Mouse (Mus musculus): ENCODE data around the gene Ccdc185. TPM values are rescaled to one million over a fixed set of nuclear protein-coding genes. Genes with fewer than 3 reads are reported as not detected.

Ccdc185 gene
- polyA plus RNA-seq, 1 experiment from 2014 or later = not detected

GRCm38 (mm10) chr1:182758783-182759182 lies 9.8 kb upstream of the Ccdc185 start:
- Histone ChIP-seq H3K4me1 (ENCODE audit: control insufficient read depth, low read depth, low read length) (no peaks in the 10 kb centered on the region), H3K36me3 (ENCODE audit: control insufficient read depth, insufficient read depth) (no peaks in the 10 kb centered on the region), H3K27ac (ENCODE audit: low read length) (no peak overlapping the region), H3K4me2 (ENCODE audit: low read depth, low read length) (no peak overlapping the region), H3K4me3 (ENCODE audit: low read depth, low read length) (no peak overlapping the region), H3K27me3 (ENCODE audit: control insufficient read depth, insufficient read depth, low read depth, low read length) (peaks cover 13% of the 10 kb centered on the region), H3K9ac (ENCODE audit: low read depth, low read length) (no peak overlapping the region), H3K9me3 (replicated peaks; ENCODE audit: control insufficient read depth, low read length) (no peaks in the 10 kb centered on the region)
- no peak for ATAC-seq (ENCODE audit: low read depth)
- WGBS (ENCODE audit: insufficient replicate concordance) = 72% methylated on average over 1 of the region's 1 CpGs

DNA sequence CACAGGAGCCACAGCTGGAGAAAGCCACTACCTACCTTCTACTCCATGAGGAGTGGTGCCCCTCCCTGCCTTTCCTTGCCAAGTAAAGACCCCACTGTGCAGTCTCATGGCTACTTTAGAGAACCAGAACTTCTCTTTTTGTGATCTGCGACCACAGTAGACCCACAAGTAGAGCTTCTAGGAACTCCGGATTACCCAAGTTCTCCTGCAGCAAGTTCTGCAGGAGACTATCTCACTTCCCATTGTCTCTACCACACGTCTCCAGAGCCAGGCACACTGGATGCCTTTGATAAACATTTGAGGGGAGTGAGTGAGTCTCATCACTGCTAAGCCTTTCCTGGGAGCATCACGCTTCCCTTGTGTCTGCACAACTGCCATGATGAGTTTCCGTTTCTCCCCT lies 5.9 kb upstream of the Ccdc185 start:
- H3K4me3 ChIP-seq (ENCODE audit: low read depth, low read length) = no peak overlapping the region
- 40% methylated on average over 5 of the region's 5 CpGs for WGBS (ENCODE audit: insufficient replicate concordance)
- no peak overlapping the region for H3K27ac ChIP-seq (ENCODE audit: low read length)
- no peaks in the 10 kb centered on the region for H3K36me3 ChIP-seq (ENCODE audit: control insufficient read depth, insufficient read depth)
- H3K9me3 ChIP-seq (replicated peaks; ENCODE audit: control insufficient read depth, low read length) = no peaks in the 10 kb centered on the region
- no peak overlapping the region for H3K4me2 ChIP-seq (ENCODE audit: low read depth, low read length)
- H3K4me1 ChIP-seq (ENCODE audit: control insufficient read depth, low read depth, low read length) = no peaks in the 10 kb centered on the region
- ATAC-seq (ENCODE audit: low read depth) = no peak
- no peak overlapping the region for H3K9ac ChIP-seq (ENCODE audit: low read depth, low read length)
- H3K27me3 ChIP-seq (ENCODE audit: control insufficient read depth, insufficient read depth, low read depth, low read length) = no peaks in the 10 kb centered on the region

DNA sequence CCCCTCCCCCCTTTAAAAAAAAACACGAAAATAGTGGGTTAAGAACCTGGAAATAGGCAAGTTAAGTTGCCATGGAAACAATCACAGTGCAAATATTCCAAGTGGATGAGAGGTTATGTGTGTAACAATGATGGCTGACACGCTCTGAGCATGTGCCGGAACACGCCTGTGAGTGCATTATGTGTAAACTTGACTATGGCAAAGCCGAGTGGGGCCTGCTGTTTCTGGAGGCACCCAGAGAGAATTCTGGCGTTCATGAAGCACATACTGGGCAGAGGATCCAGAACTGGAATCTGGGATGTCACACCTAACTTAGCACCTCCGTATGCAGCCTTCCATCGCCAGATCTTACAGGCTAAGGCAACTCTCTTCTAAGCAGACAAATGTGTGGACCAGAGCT lies 4.7 kb upstream of the Ccdc185 start:
- Histone ChIP-seq H3K4me1 (ENCODE audit: control insufficient read depth, low read depth, low read length) (no peaks in the 10 kb centered on the region), H3K27ac (ENCODE audit: low read length) (no peak overlapping the region), H3K27me3 (ENCODE audit: control insufficient read depth, insufficient read depth, low read depth, low read length) (no peaks in the 10 kb centered on the region), H3K9ac (ENCODE audit: low read depth, low read length) (no peak overlapping the region), H3K9me3 (replicated peaks; ENCODE audit: control insufficient read depth, low read length) (no peaks in the 10 kb centered on the region), H3K4me2 (ENCODE audit: low read depth, low read length) (no peak overlapping the region), H3K36me3 (ENCODE audit: control insufficient read depth, insufficient read depth) (no peaks in the 10 kb centered on the region), H3K4me3 (ENCODE audit: low read depth, low read length) (no peak overlapping the region)
- ATAC-seq (ENCODE audit: low read depth) = no peak
- 65% methylated on average over 8 of the region's 8 CpGs for WGBS (ENCODE audit: insufficient replicate concordance)

- no peaks in the 10 kb centered on the region for H3K36me3 ChIP-seq (ENCODE audit: control insufficient read depth, insufficient read depth)
- no peak overlapping the region for H3K9ac ChIP-seq (ENCODE audit: low read depth, low read length)
- no peak overlapping the region for H3K27ac ChIP-seq (ENCODE audit: low read length)
- no peak overlapping the region for H3K4me3 ChIP-seq (ENCODE audit: low read depth, low read length)
- 69% methylated on average over 8 of the region's 8 CpGs for WGBS (ENCODE audit: insufficient replicate concordance)
- no peak overlapping the region for H3K4me2 ChIP-seq (ENCODE audit: low read depth, low read length)
- no peaks in the 10 kb centered on the region for H3K27me3 ChIP-seq (ENCODE audit: control insufficient read depth, insufficient read depth, low read depth, low read length)
- no peak for ATAC-seq (ENCODE audit: low read depth)
- H3K4me1 ChIP-seq (ENCODE audit: control insufficient read depth, low read depth, low read length) = no peaks in the 10 kb centered on the region
- H3K9me3 ChIP-seq (replicated peaks; ENCODE audit: control insufficient read depth, low read length) = no peaks in the 10 kb centered on the region
Observed at GRCm38 (mm10) chr1:182751301-182751700, 2.3 kb upstream of the Ccdc185 start.

- Histone ChIP-seq H3K4me1 (ENCODE audit: control insufficient read depth, low read depth, low read length) (no peaks in the 10 kb centered on the region), H3K27ac (ENCODE audit: low read length) (no peak overlapping the region), H3K4me3 (ENCODE audit: low read depth, low read length) (no peak overlapping the region), H3K36me3 (ENCODE audit: control insufficient read depth, insufficient read depth) (no peaks in the 10 kb centered on the region), H3K27me3 (ENCODE audit: control insufficient read depth, insufficient read depth, low read depth, low read length) (no peaks in the 10 kb centered on the region), H3K9ac (ENCODE audit: low read depth, low read length) (no peak overlapping the region), H3K9me3 (replicated peaks; ENCODE audit: control insufficient read depth, low read length) (no peaks in the 10 kb centered on the region), H3K4me2 (ENCODE audit: low read depth, low read length) (no peak overlapping the region)
- WGBS (ENCODE audit: insufficient replicate concordance) = 73% methylated on average over 17 of the region's 17 CpGs
- no peak for ATAC-seq (ENCODE audit: low read depth)
Observed at GRCm38 (mm10) chr1:182747834-182748233, 1.1 kb downstream of the Ccdc185 start.

DNA sequence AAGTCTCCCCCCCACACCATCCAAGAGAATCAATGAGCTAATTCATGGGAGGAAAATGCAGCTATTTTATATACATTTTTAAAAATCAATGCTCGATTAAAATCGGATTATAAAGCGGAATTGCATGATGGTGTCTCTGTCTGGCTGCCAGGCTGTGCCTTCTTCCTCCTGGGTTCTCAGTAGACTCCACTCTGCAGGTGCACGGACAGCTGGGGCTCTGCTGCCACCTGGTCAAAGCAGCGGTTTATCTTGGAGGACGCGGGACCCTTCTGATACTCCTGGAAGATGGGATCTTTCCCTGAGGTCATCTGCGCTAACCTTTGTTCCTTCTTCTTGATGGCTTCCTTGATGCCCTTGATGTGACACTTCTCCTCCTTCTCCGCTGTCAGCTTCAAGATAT lies 1.9 kb downstream of the Ccdc185 start:
- Histone ChIP-seq H3K4me2 (ENCODE audit: low read depth, low read length) (no peak overlapping the region), H3K4me1 (ENCODE audit: control insufficient read depth, low read depth, low read length) (no peaks in the 10 kb centered on the region), H3K4me3 (ENCODE audit: low read depth, low read length) (no peak overlapping the region), H3K27ac (ENCODE audit: low read length) (no peak overlapping the region), H3K9ac (ENCODE audit: low read depth, low read length) (no peak overlapping the region), H3K36me3 (ENCODE audit: control insufficient read depth, insufficient read depth) (no peaks in the 10 kb centered on the region), H3K9me3 (replicated peaks; ENCODE audit: control insufficient read depth, low read length) (no peaks in the 10 kb centered on the region), H3K27me3 (ENCODE audit: control insufficient read depth, insufficient read depth, low read depth, low read length) (no peaks in the 10 kb centered on the region)
- 73% methylated on average over 9 of the region's 9 CpGs for WGBS (ENCODE audit: insufficient replicate concordance)
- ATAC-seq (ENCODE audit: low read depth) = no peak

GRCm38 (mm10) chr1:182735891-182736290 lies 13.1 kb downstream of the Ccdc185 start:
- no peaks in the 10 kb centered on the region for H3K36me3 ChIP-seq (ENCODE audit: control insufficient read depth, insufficient read depth)
- H3K27ac ChIP-seq (ENCODE audit: low read length) = no peak overlapping the region
- ATAC-seq (ENCODE audit: low read depth) = no peak
- H3K4me1 ChIP-seq (ENCODE audit: control insufficient read depth, low read depth, low read length) = no peaks in the 10 kb centered on the region
- no peaks in the 10 kb centered on the region for H3K9me3 ChIP-seq (replicated peaks; ENCODE audit: control insufficient read depth, low read length)
- H3K9ac ChIP-seq (ENCODE audit: low read depth, low read length) = no peak overlapping the region
- H3K27me3 ChIP-seq (ENCODE audit: control insufficient read depth, insufficient read depth, low read depth, low read length) = no peaks in the 10 kb centered on the region
- H3K4me2 ChIP-seq (ENCODE audit: low read depth, low read length) = no peak overlapping the region
- WGBS (ENCODE audit: insufficient replicate concordance) = 53% methylated on average over 4 of the region's 4 CpGs
- no peak overlapping the region for H3K4me3 ChIP-seq (ENCODE audit: low read depth, low read length)

GRCm38 (mm10) chr1:182732695-182733094 lies 16.3 kb downstream of the Ccdc185 start:
- WGBS (ENCODE audit: insufficient replicate concordance) = 8% methylated on average over 7 of the region's 7 CpGs

GRCm38 (mm10) chr1:182729002-182729401 lies 20.0 kb downstream of the Ccdc185 start:
- H3K27ac ChIP-seq (ENCODE audit: low read length) = no peak overlapping the region
- H3K27me3 ChIP-seq (ENCODE audit: control insufficient read depth, insufficient read depth, low read depth, low read length) = no peaks in the 10 kb centered on the region
- no peak overlapping the region for H3K9ac ChIP-seq (ENCODE audit: low read depth, low read length)
- no peaks in the 10 kb centered on the region for H3K36me3 ChIP-seq (ENCODE audit: control insufficient read depth, insufficient read depth)
- ATAC-seq (ENCODE audit: low read depth) = no peak
- WGBS (ENCODE audit: insufficient replicate concordance) = 58% methylated on average over 9 of the region's 9 CpGs
- H3K9me3 ChIP-seq (replicated peaks; ENCODE audit: control insufficient read depth, low read length) = no peaks in the 10 kb centered on the region
- no peak overlapping the region for H3K4me2 ChIP-seq (ENCODE audit: low read depth, low read length)
- H3K4me1 ChIP-seq (ENCODE audit: control insufficient read depth, low read depth, low read length) = no peaks in the 10 kb centered on the region
- no peak overlapping the region for H3K4me3 ChIP-seq (ENCODE audit: low read depth, low read length)

More at GRCm38 (mm10) chr1:182732695-182733094, 16.3 kb downstream of the Ccdc185 start:
- Histone ChIP-seq H3K9me3 (replicated peaks; ENCODE audit: control insufficient read depth, low read length) (no peaks in the 10 kb centered on the region), H3K27ac (ENCODE audit: low read length) (no peak overlapping the region), H3K27me3 (ENCODE audit: control insufficient read depth, insufficient read depth, low read depth, low read length) (no peaks in the 10 kb centered on the region), H3K4me3 (ENCODE audit: low read depth, low read length) (no peak overlapping the region), H3K9ac (ENCODE audit: low read depth, low read length) (no peak overlapping the region), H3K4me2 (ENCODE audit: low read depth, low read length) (no peak overlapping the region), H3K4me1 (ENCODE audit: control insufficient read depth, low read depth, low read length) (no peaks in the 10 kb centered on the region), H3K36me3 (ENCODE audit: control insufficient read depth, insufficient read depth) (no peaks in the 10 kb centered on the region)
- no peak for ATAC-seq (ENCODE audit: low read depth)

DNA sequence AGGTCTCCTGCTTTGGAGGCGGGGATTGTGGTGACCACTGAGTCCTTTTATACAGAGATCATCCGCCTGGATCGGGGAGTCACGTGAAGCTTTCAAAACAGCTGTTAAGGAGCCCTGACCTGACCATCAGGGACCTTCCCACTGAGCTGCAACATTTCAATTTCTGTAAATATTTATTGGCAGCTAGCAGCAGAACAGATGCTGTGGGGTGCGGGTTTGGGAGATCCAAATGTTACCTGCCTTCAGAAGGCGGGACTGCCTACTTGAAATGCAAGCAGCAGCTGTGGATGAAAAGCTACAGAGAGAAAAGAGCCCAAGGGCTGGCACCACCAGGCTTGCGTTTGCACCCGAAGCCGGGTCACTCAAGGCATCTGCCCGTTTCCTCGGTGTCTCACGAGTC lies 21.4 kb downstream of the Ccdc185 start:
- no peaks in the 10 kb centered on the region for H3K9me3 ChIP-seq (replicated peaks; ENCODE audit: control insufficient read depth, low read length)
- ATAC-seq (ENCODE audit: low read depth) = no peak
- no peaks in the 10 kb centered on the region for H3K36me3 ChIP-seq (ENCODE audit: control insufficient read depth, insufficient read depth)
- no peaks in the 10 kb centered on the region for H3K27me3 ChIP-seq (ENCODE audit: control insufficient read depth, insufficient read depth, low read depth, low read length)
- no peak overlapping the region for H3K4me3 ChIP-seq (ENCODE audit: low read depth, low read length)
- WGBS (ENCODE audit: insufficient replicate concordance) = 59% methylated on average over 12 of the region's 12 CpGs
- H3K9ac ChIP-seq (ENCODE audit: low read depth, low read length) = no peak overlapping the region
- no peak overlapping the region for H3K4me2 ChIP-seq (ENCODE audit: low read depth, low read length)
- no peak overlapping the region for H3K27ac ChIP-seq (ENCODE audit: low read length)
- H3K4me1 ChIP-seq (ENCODE audit: control insufficient read depth, low read depth, low read length) = no peaks in the 10 kb centered on the region
